Mouse (Mus musculus) large intestine, adult 2 months (tissue): ENCODE data around the gene Mtmr2. TPM values are rescaled to one million over a fixed set of nuclear protein-coding genes. Genes with fewer than 3 reads are reported as not detected.

ENCODE experiments used
- polyA plus RNA-seq: library from polyadenylated mRNA; depleted of rRNA; stranded (reverse); fragments of >200 nt; gene quantifications from 2 replicates; pipeline ENCODE4 v1.2.3, GENCODE M21; 2012; rRNA removed

Mtmr2 gene
- polyA plus RNA-seq, 1 experiment, result 9.8 TPM

Other genes starting within 250 kb of the Mtmr2 start
- gene Cep57, start 78.7 kb downstream of the Mtmr2 start, polyA plus RNA-seq, result 7.9 and 8.7 TPM in 2 replicates
- gene Fam76b, start 79.3 kb downstream of the Mtmr2 start, polyA plus RNA-seq, result 4.3 and 5.7 TPM in 2 replicates